Mouse (Mus musculus) C2C12 (cell line): ENCODE results near the gene Txk. TPM values are rescaled to one million over a fixed set of nuclear protein-coding genes. Genes with fewer than 3 reads are reported as not detected.

Source experiments
- H3K27me3 ChIP-seq: one replicate; pipeline ENCODE4 v1.6.1; 2011; ENCODE audit not compliant: control insufficient read depth, insufficient read depth, insufficient read length
- H3K36me3 ChIP-seq: one replicate; pipeline ENCODE4 v1.6.1; 2011; ENCODE audit not compliant: control insufficient read depth, insufficient read depth
- H3K4me3 ChIP-seq: one replicate; pipeline ENCODE4 v1.5.1; 2011; ENCODE audit warnings: mild to moderate bottlenecking, control low read depth; ENCODE audit not compliant: poor library complexity, insufficient read depth, severe bottlenecking
- H3K79me2 ChIP-seq: one replicate; pipeline ENCODE4 v1.6.1; 2011; ENCODE audit not compliant: control insufficient read depth, insufficient read depth
- H3K79me3 ChIP-seq: one replicate; pipeline ENCODE4 v1.6.1; 2011; ENCODE audit warnings: low read depth, control low read depth
- H3ac ChIP-seq: one replicate; pipeline ENCODE3; 2011; ENCODE audit warnings: low read depth; ENCODE audit not compliant: control insufficient read depth, insufficient read length
- CEBPB ChIP-seq: IDR thresholded peaks from one replicate; pipeline ENCODE4 v1.6.1; 2011; ENCODE audit warnings: low read depth, mild to moderate bottlenecking, control low read depth, moderate library complexity
- CTCF ChIP-seq: IDR thresholded peaks from one replicate; pipeline ENCODE4 v1.5.1; 2011; ENCODE audit not compliant: control insufficient read depth, insufficient read depth, insufficient read length
- FOSL1 ChIP-seq: IDR thresholded peaks from one replicate; pipeline ENCODE4 v1.8.0; 2011; ENCODE audit warnings: mild to moderate bottlenecking, low read length; ENCODE audit not compliant: poor library complexity, insufficient read depth, severe bottlenecking
- MAX ChIP-seq: IDR thresholded peaks from one replicate; pipeline ENCODE4 v1.6.1; 2011; ENCODE audit warnings: mild to moderate bottlenecking, control low read depth
- MYOD1 ChIP-seq: IDR thresholded peaks from one replicate; pipeline ENCODE4 v1.6.1; 2011; ENCODE audit warnings: low read depth; ENCODE audit not compliant: control insufficient read depth, insufficient read length
- MYOG ChIP-seq: IDR thresholded peaks from one replicate; pipeline ENCODE4 v1.6.1; 2011; ENCODE audit not compliant: control insufficient read depth, insufficient read length; ENCODE audit errors: extremely low read depth
- USF1 ChIP-seq: IDR thresholded peaks from one replicate; pipeline ENCODE4 v1.6.1; 2011; ENCODE audit warnings: low read depth, mild to moderate bottlenecking, control low read depth, moderate library complexity
- polyA plus RNA-seq: library from polyadenylated mRNA; unstranded; fragments of >200 nt; fragmentation: generic; extraction: Trizol; gene quantifications from one replicate; pipeline ENCODE4 v1.2.1, GENCODE M21; 2012; ENCODE audit warnings: missing spikeins

Txk gene
- polyA plus RNA-seq, 1 experiment, result 0.04 TPM

GRCm38 (mm10) chr5:72736437-72736836 is 16.1 kb downstream of the Txk start:
- no peaks in the 10 kb centered on the region for H3K79me2 ChIP-seq
- H3ac ChIP-seq, result no peak overlapping the region
- no peak overlapping the region for H3K4me3 ChIP-seq
- H3K27me3 ChIP-seq, result no peaks in the 10 kb centered on the region
- no peaks in the 10 kb centered on the region for H3K36me3 ChIP-seq
- no peaks in the 10 kb centered on the region for H3K79me3 ChIP-seq
- TF ChIP-seq MAX (no peak), FOSL1 (no peak), USF1 (no peak), CEBPB (no peak), MYOD1 (no peak), CTCF (no peak), MYOG (no peak)

GRCm38 (mm10) chr5:72735763-72736162 is 16.8 kb downstream of the Txk start:
- Histone ChIP-seq H3K79me3 (no peaks in the 10 kb centered on the region), H3K27me3 (no peaks in the 10 kb centered on the region), H3K36me3 (no peaks in the 10 kb centered on the region), H3K79me2 (no peaks in the 10 kb centered on the region), H3ac (no peak overlapping the region), H3K4me3 (no peak overlapping the region)
- TF ChIP-seq CTCF (no peak), CEBPB (no peak), USF1 (no peak), MYOG (no peak), MYOD1 (no peak), MAX (no peak), FOSL1 (no peak)

DNA sequence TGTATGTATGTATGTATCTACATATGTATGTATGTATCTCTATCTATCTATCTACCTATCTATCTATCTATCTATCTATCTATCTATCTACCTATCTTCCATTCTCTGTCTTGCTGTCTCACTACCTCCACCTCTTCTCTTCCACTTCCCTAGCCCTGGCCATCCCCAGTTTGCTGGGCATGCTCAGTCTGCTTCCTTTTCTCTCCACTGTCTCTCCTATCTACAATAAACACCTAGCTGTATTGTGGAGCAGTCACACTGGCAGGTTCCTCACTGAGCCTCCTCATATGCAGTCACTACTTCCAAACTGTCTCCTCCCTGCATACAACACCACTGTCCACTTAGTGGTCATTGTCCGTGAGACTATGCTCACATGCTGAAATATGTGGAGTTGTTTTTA is 19.7 kb downstream of the Txk start:
- no peaks in the 10 kb centered on the region for H3K79me3 ChIP-seq
- TF ChIP-seq MYOG, result no peak
- TF ChIP-seq CEBPB, result no peak
- no peak for TF ChIP-seq CTCF
- no peak for TF ChIP-seq USF1
- no peak for TF ChIP-seq FOSL1
- no peak for TF ChIP-seq MYOD1
- TF ChIP-seq MAX, result no peak
- no peaks in the 10 kb centered on the region for H3K79me2 ChIP-seq
- no peak overlapping the region for H3ac ChIP-seq
- H3K27me3 ChIP-seq, result no peaks in the 10 kb centered on the region
- no peak overlapping the region for H3K4me3 ChIP-seq
- H3K36me3 ChIP-seq, result no peaks in the 10 kb centered on the region

GRCm38 (mm10) chr5:72725404-72725803 is 27.2 kb downstream of the Txk start:
- no peak for TF ChIP-seq MYOG
- peak; percentile 97 for TF ChIP-seq FOSL1
- TF ChIP-seq CEBPB, result no peak
- no peak for TF ChIP-seq USF1
- peak; percentile 47 for TF ChIP-seq MAX
- TF ChIP-seq MYOD1, result peak; percentile 22
- TF ChIP-seq CTCF, result no peak
- Histone ChIP-seq H3K27me3 (no peaks in the 10 kb centered on the region), H3K79me3 (no peaks in the 10 kb centered on the region), H3K36me3 (no peaks in the 10 kb centered on the region), H3K4me3 (no peak overlapping the region), H3K79me2 (no peaks in the 10 kb centered on the region), H3ac (no peak overlapping the region)

DNA sequence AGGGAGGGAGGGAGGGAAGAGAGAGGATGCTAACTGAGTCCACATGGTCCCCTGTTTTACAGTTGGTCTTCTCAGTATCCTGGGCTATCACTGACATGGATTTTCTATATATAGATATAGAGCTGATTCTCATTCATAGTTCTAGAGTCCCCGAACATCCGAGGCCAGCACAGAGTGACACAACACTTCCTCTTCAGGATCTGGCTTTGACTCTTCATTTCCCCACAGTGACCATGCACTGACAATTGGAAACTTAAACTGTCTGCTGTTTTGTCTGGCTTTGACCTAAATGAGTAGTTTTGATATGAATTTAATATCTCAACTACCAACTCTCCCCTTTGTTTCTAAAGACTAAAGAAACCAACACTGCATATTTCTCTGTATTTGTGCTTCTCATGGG is 29.1 kb downstream of the Txk start:
- TF ChIP-seq USF1, result no peak
- no peak for TF ChIP-seq FOSL1
- no peak for TF ChIP-seq MAX
- no peak for TF ChIP-seq MYOD1
- no peak for TF ChIP-seq MYOG
- no peak for TF ChIP-seq CTCF
- TF ChIP-seq CEBPB, result no peak
- Histone ChIP-seq H3K4me3 (no peak overlapping the region), H3K79me3 (no peaks in the 10 kb centered on the region), H3K27me3 (no peaks in the 10 kb centered on the region), H3K79me2 (no peaks in the 10 kb centered on the region), H3K36me3 (no peaks in the 10 kb centered on the region), H3ac (no peak overlapping the region)

DNA sequence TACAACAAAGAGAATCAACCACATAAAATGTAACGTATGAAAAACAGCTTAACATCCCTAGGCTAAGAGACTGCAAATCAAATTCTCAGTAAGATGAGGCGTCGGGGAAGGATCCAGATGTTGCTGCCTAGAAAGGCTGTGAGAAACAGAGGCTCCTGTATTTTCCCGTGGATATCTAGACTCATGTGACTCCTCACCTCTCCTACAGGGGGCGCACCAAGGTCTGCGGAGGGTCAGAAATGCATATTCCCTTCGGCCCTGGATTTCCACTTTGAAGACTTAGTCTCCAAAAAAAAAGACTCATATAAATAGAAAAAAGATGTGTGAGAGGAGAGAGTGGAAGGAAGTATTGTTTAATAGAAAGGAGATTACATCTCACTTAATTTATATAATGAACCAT is 32.0 kb downstream of the Txk start:
- Histone ChIP-seq H3ac (no peak overlapping the region), H3K27me3 (no peaks in the 10 kb centered on the region), H3K79me3 (no peaks in the 10 kb centered on the region), H3K36me3 (no peaks in the 10 kb centered on the region), H3K4me3 (no peak overlapping the region), H3K79me2 (no peaks in the 10 kb centered on the region)
- TF ChIP-seq MYOG (no peak), MYOD1 (no peak), USF1 (no peak), CTCF (no peak), FOSL1 (no peak), CEBPB (no peak), MAX (no peak)
